In the genomic region with DNA sequence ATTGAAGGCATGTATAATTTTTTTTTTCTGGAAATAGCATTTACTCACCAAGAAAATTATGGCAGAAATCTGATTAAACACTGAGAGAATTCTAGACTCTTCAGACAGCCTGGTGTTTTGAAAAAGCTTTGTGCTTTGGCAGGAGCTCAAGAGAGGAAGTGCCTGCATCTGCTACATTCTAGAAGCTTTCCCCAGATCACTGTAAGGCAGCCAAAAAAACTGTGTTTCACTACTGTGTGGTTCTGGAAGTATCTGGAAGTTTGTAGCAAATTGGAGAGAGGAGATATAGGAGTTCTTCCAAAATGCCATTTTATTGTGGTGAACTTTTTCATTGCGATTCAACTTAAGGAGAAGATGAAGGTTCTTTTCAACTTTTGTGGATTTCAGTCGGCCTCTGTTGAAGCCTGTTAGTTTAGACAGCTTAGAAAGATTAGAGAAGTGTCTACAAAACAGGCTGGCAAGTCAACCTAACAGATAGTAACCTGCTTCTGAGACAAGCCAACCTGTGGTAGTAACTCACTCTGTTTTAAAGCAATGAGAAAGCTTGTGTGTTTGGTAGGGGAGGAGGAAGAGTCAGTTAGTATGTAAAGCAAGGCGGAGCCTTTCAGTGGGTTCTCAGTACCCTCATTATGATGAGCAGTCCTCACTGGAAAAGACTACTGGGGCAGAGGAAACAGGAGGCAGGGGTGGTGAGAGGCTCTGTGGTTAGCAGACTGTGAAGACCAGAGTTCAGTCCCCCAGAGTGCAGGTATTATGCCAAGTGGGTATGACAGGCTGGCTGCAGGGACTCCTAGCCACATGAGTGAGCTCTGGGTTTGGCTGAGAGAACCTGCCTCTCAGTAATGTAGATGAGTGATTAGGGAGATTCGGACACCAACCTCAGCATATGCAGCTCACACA, we compare ENCODE assay signal across 8 mouse cellular contexts. TPM values are rescaled to one million over a fixed set of nuclear protein-coding genes. Genes with fewer than 3 reads are reported as not detected.
DNase-seq lines count a peak whose midpoint lies in the region; ATAC-seq and TF ChIP-seq lines count a peak whose summit lies in the region.

No protein-coding gene starts in this region.

- peak; percentile 90 for ATAC-seq in kidney, embryonic 16.5 days (ENCODE audit: low FRiP score, low TSS enrichment)
- ATAC-seq in liver, embryonic 11.5 days (replicated peaks; ENCODE audit: low FRiP score) = peak; percentile 53

- no peaks in the 10 kb centered on the region for H3K9me3 ChIP-seq in kidney, embryonic 16.5 days (ENCODE audit: low read length)
- H3K9me3 ChIP-seq in liver, embryonic 11.5 days (ENCODE audit: control insufficient read depth, low read length) = no peaks in the 10 kb centered on the region

- no peak for TF ChIP-seq POLR2A in heart, adult 2 months (IDR thresholded peaks at IDR 0.05; ENCODE audit: insufficient read depth, low read depth, low read length)

- no peak overlapping the region for H3K4me3 ChIP-seq in heart, adult 2 months
- no peak overlapping the region for H3K4me3 ChIP-seq in kidney, embryonic 16.5 days (ENCODE audit: low read length)
- H3K4me3 ChIP-seq in liver, embryonic 11.5 days (ENCODE audit: low read depth, low read length) = no peak overlapping the region

- peak; percentile 50 for DNase-seq in ovary, adult 18-20 months (ENCODE audit: low spot score)
- DNase-seq in ovary, postnatal 36 days (ENCODE audit: low spot score) = no peak
- DNase-seq in cerebellum, adult 8-10 months = peak; percentile 41
- DNase-seq in heart, adult 2 months = peak; percentile 32 to 69
- no peak for DNase-seq in liver, embryonic 11.5 days (ENCODE audit: low spot score)
- peak; percentile 42 for DNase-seq in splenic B cell, adult 2 months (ENCODE audit: low read depth, low spot score)
- DNase-seq in embryo, embryonic 10 days (ENCODE audit: low spot score) = no peak

- no peak for TF ChIP-seq EP300 in heart, adult 2 months (IDR thresholded peaks at IDR 0.05; ENCODE audit: insufficient read depth, low read depth, low read length)

- no peaks in the 10 kb centered on the region; the same call in 1 of the 2 replicates for H3K79me2 ChIP-seq in heart, adult 2 months (replicated peaks; ENCODE audit: control insufficient read depth, insufficient read depth, low read length)

- peak overlapping the region; percentile 84 for H3K27ac ChIP-seq in heart, adult 2 months
- H3K27ac ChIP-seq in kidney, embryonic 16.5 days (ENCODE audit: low read length) = peak overlapping the region; percentile 57
- peak overlapping the region; percentile 53 for H3K27ac ChIP-seq in liver, embryonic 11.5 days (ENCODE audit: low read depth, low read length)

- H3K4me1 ChIP-seq in heart, adult 2 months (ENCODE audit: control insufficient read depth, insufficient read depth, low read length) = peaks cover 20% of the 10 kb centered on the region
- H3K4me1 ChIP-seq in kidney, embryonic 16.5 days (ENCODE audit: insufficient read depth, low read length) = peaks cover 11% of the 10 kb centered on the region
- H3K4me1 ChIP-seq in liver, embryonic 11.5 days (replicated peaks; ENCODE audit: control insufficient read depth, insufficient read depth, low read length) = peaks cover 32% of the 10 kb centered on the region

- TF ChIP-seq CTCF in heart, adult 2 months (IDR thresholded peaks at IDR 0.05) = no peak

- no peak overlapping the region for H3K9ac ChIP-seq in heart, adult 2 months (ENCODE audit: low read depth, low read length)
- no peak overlapping the region for H3K9ac ChIP-seq in kidney, embryonic 16.5 days (replicated peaks; ENCODE audit: low read length)
- peak overlapping the region; percentile 12; the same call in 1 of the 2 replicates for H3K9ac ChIP-seq in liver, embryonic 11.5 days (ENCODE audit: low read depth, low read length)

- peaks cover 15% of the 10 kb centered on the region for H3K36me3 ChIP-seq in heart, adult 2 months (ENCODE audit: control insufficient read depth, insufficient read depth, low read length)
- H3K36me3 ChIP-seq in kidney, embryonic 16.5 days (ENCODE audit: insufficient read depth, low read length) = peaks cover 14% of the 10 kb centered on the region
- H3K36me3 ChIP-seq in liver, embryonic 11.5 days (ENCODE audit: control insufficient read depth, insufficient read depth, low read length) = peaks cover 14% of the 10 kb centered on the region
- H3K36me3 ChIP-seq in splenic B cell, adult 2 months (ENCODE audit: control insufficient read depth, insufficient read depth, low read length, poor library complexity, severe bottlenecking) = no peaks in the 10 kb centered on the region; the same call in 1 of the 2 replicates

- WGBS in heart, adult 2 months = 45% methylated on average over 4 of the region's 4 CpGs
- WGBS in kidney, embryonic 16.5 days = 68% methylated on average over 4 of the region's 4 CpGs
- 70% methylated on average over 4 of the region's 4 CpGs for WGBS in liver, embryonic 11.5 days

- no peaks in the 10 kb centered on the region for H3K27me3 ChIP-seq in heart, adult 2 months (ENCODE audit: control insufficient read depth, insufficient read depth, low read length)
- H3K27me3 ChIP-seq in kidney, embryonic 16.5 days (ENCODE audit: insufficient read depth, low read length) = no peaks in the 10 kb centered on the region
- H3K27me3 ChIP-seq in liver, embryonic 11.5 days (replicated peaks; ENCODE audit: control insufficient read depth, insufficient read depth, low read length) = no peaks in the 10 kb centered on the region
- H3K27me3 ChIP-seq in splenic B cell, adult 2 months (ENCODE audit: control insufficient read depth, insufficient read depth, low read length, poor library complexity, severe bottlenecking) = no peaks in the 10 kb centered on the region

- no peak overlapping the region for H3K4me2 ChIP-seq in kidney, embryonic 16.5 days (replicated peaks; ENCODE audit: low read depth, low read length)
- H3K4me2 ChIP-seq in liver, embryonic 11.5 days = no peak overlapping the region

- intact Hi-C loops in heart, adult 2 months (cut with DNase I) = loop anchor here (1.0 to 5.0 kb wide), 2 partner anchors 12 to 113 kb away; a partner anchor contains a TSS

RNA-seq across cellular contexts. Expression of a gene that starts 12.1 kb away (rescaled TPM):
- 10 to 100 TPM; 42.4 to 48.0 TPM for total RNA-seq in heart, adult 2 months (2021)
- 14.8 and 34.7 TPM in 2 replicates for polyA plus RNA-seq in heart, adult 2 months (2012; rRNA removed)
- 72.5 and 78.0 TPM in 2 replicates for polyA plus RNA-seq in kidney, embryonic 16.5 days (2015; fragmentation: Nextera tagmentation; extraction: Ambion mirVana)
- 60.6 and 61.1 TPM in 2 replicates for polyA plus RNA-seq in liver, embryonic 11.5 days (2014; fragmentation: Nextera tagmentation; extraction: Ambion mirVana)

Comparison
In these comparisons a context has a peak if more than half of its experiments do, and no peak if none do; other contexts are left out.
1. DNase-seq: peak in ovary, adult 18-20 months (single experiment), cerebellum, adult 8-10 months (single experiment), heart, adult 2 months (2 of 2) and splenic B cell, adult 2 months (single experiment); none in ovary, postnatal 36 days (single experiment), liver, embryonic 11.5 days (single experiment) and embryo, embryonic 10 days (single experiment).
2. Peak in every context shown above with its lines, with median percentiles within 50 percentile points of each other: H3K27ac ChIP-seq.